Mouse (Mus musculus) heart, embryonic 14.5 days (tissue): Measurements from ENCODE around the gene 5730522E02Rik. TPM values are rescaled to one million over a fixed set of nuclear protein-coding genes. Genes with fewer than 3 reads are reported as not detected.

ENCODE experiments used
- ATAC-seq: fragments of 200-750 bp; cut with Nextera tagmentation; 2 replicates; pipeline ENCODE4 v1.8.0; 2017; ENCODE audit warnings: low read depth, moderate TSS enrichment; ENCODE audit not compliant: insufficient number of reproducible peaks, insufficient read depth, low FRiP score
- H3K27ac ChIP-seq, 2 experiments: fragments of 200-500 bp in 1 of 2; fragments of 300-500 bp in 1 of 2; sonication (generic) in 1 of 2; replicated peaks in 1 of 2; 2 replicates each; pipeline ENCODE4 v1.5.1; 2012 to 2014; ENCODE audit warnings: low read depth in 2 of 2, low read length in 2 of 2, control low read depth in 1 of 2, mild to moderate bottlenecking in 1 of 2, mixed read lengths in 1 of 2; ENCODE audit not compliant: control insufficient read depth in 1 of 2, insufficient read depth in 1 of 2
- H3K27me3 ChIP-seq: fragments of 300-500 bp; sonication (generic); 2 replicates; pipeline ENCODE4 v1.6.1; 2014; ENCODE audit warnings: mild to moderate bottlenecking, low read length, control low read depth; ENCODE audit not compliant: control insufficient read depth, insufficient read depth
- H3K36me3 ChIP-seq: fragments of 300-500 bp; sonication (generic); 2 replicates; pipeline ENCODE4 v1.6.1; 2014; ENCODE audit warnings: mild to moderate bottlenecking, control low read depth, low read length, mixed read lengths; ENCODE audit not compliant: control insufficient read depth, insufficient read depth
- H3K4me1 ChIP-seq, 2 experiments: fragments of 200-500 bp in 1 of 2; fragments of 300-500 bp in 1 of 2; sonication (generic) in 1 of 2; 2 replicates each; pipeline ENCODE4 v1.6.1; 2012 to 2014; ENCODE audit warnings: low read length in 2 of 2, control low read depth in 1 of 2, mixed read lengths in 1 of 2; ENCODE audit not compliant: control insufficient read depth in 2 of 2, insufficient read depth in 2 of 2
- H3K4me2 ChIP-seq: fragments of 300-500 bp; sonication (generic); 2 replicates; pipeline ENCODE4 v1.6.1; 2014; ENCODE audit warnings: mild to moderate bottlenecking, low read length
- H3K4me3 ChIP-seq, 2 experiments: fragments of 200-500 bp in 1 of 2; fragments of 300-500 bp in 1 of 2; sonication (generic) in 1 of 2; 2 replicates each; pipeline ENCODE4 v1.5.1; 2012 to 2014; ENCODE audit warnings: low read length in 2 of 2, mild to moderate bottlenecking in 2 of 2, control low read depth in 1 of 2, low read depth in 1 of 2, moderate library complexity in 1 of 2; ENCODE audit not compliant: control insufficient read depth in 1 of 2, insufficient read depth in 1 of 2
- H3K9ac ChIP-seq: fragments of 300-500 bp; sonication (generic); 2 replicates; pipeline ENCODE4 v1.6.1; 2014; ENCODE audit warnings: mild to moderate bottlenecking, low read length
- H3K9me3 ChIP-seq: fragments of 300-500 bp; sonication (generic); 2 replicates; pipeline ENCODE4 v1.6.1; 2016; ENCODE audit warnings: low read length, control low read depth; ENCODE audit not compliant: control insufficient read depth
- WGBS: fragments of 180-500 bp; shearing (Covaris S2); extraction: QIAGEN DNeasy Blood & Tissue Kit; methylation state at CpG from one replicate; pipeline ENCODE4 v1.1.7; 2014; 5-methylcytosine and 5-hydroxymethylcytosine counted together
- polyA plus RNA-seq: library from polyadenylated mRNA; unstranded; fragments of >200 nt; fragmentation: Nextera tagmentation; extraction: Ambion mirVana; gene quantifications from 2 replicates; pipeline ENCODE4 v1.2.1, GENCODE M21; 2014

The 5730522E02Rik gene
- polyA plus RNA-seq, 1 experiment from 2014 or later = 0.77 TPM

DNA sequence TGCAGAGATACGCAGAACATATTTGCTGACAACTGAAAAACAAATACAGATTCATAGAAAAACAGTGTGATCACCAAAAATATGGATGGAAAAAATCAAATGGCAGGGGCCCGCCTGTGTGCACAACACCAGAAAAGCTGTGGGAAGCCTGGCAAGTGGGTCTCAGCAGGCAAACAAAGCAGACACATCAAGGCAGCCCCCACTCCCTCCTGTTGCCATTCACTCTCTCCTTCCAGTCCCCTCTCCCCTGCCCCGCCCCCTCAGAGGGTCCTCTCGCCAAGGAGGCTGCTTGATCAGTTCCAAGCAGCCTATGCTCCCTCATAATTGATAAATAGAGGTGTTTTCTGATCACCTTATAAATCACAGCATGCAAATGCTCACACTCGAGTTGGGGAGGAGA is 357.5 kb downstream of the 5730522E02Rik start:
- Histone ChIP-seq H3K9me3 (no peaks in the 10 kb centered on the region), H3K4me2 (no peak overlapping the region), H3K4me1 (no peaks in the 10 kb centered on the region), H3K27me3 (no peaks in the 10 kb centered on the region), H3K4me3 (no peak overlapping the region), H3K36me3 (no peaks in the 10 kb centered on the region), H3K9ac (no peak overlapping the region), H3K27ac (no peak overlapping the region)
- ATAC-seq = no peak
- WGBS = 46% methylated on average over 5 of the region's 5 CpGs

DNA sequence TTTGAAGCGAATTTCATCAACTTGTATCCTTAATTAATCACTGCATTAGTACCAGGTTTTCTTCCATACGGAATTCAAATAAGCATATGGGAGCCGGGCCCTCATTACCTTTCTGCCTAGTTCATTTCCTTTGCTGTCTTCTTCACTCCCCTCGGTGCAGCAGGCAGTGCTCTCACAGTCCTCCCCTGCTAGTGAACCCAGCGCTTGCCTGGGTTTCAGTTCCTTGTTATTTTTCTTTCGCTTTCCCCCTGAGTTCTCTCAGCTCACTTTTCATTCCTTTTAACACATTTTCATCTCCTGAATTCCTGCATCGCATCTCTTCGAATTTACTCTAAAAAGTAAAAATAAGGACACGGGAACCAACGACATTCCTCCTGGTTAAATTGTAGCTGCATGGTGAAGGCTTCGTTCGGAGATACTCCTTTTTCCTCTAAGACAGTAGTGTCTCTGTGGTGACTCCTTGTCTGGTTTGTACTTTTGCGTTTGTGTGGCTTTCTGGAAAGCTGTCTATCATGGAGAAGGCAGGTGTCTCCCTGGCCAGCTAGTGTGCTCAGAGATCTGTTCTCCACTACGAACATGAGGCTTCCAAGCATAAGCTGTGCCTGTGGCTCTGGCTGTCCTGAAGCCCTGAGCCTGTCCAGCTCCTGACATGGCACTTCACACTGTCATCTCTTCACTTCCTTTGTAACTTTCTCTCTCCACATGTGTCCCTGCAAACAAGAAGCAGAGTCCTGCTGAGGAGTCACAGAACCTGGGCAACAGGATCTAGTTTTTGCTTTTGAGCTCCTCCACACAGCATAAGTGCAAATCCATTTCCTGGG is 361.5 kb downstream of the 5730522E02Rik start:
- 44% methylated on average over 14 of the region's 14 CpGs for WGBS
- H3K9ac ChIP-seq = peak overlapping the region; percentile 35; the same call in 1 of the 2 replicates
- peak overlapping the region; percentile 2 to 18; a peak in 2 of 4 replicates for H3K4me3 ChIP-seq

DNA sequence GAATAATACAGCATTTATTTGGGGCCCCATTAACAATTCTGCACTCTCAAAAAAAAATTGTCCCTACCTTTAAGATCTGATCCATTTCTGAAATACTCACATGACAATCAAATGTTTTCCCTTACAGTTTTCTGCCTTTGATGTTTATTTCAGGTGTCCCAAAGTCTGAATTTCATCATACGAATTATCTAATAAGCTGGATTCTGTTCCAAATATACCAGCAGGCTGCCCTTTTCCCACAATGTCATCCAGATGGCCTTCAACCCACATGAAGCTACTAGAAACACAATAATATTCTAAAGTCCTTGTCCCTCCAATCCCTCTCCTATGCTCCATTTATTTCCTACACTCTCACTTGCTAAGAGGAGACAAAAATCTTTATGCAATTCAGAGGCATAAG is 372.1 kb downstream of the 5730522E02Rik start:
- no peak for ATAC-seq

More for the DNA sequence above, 361.5 kb downstream of the 5730522E02Rik start:
- Histone ChIP-seq H3K9me3 (no peaks in the 10 kb centered on the region), H3K4me1 (no peaks in the 10 kb centered on the region), H3K27ac (no peak overlapping the region), H3K4me2 (peak overlapping the region; percentile 54), H3K36me3 (no peaks in the 10 kb centered on the region), H3K27me3 (no peaks in the 10 kb centered on the region)
- peak; percentile 69 for ATAC-seq

DNA sequence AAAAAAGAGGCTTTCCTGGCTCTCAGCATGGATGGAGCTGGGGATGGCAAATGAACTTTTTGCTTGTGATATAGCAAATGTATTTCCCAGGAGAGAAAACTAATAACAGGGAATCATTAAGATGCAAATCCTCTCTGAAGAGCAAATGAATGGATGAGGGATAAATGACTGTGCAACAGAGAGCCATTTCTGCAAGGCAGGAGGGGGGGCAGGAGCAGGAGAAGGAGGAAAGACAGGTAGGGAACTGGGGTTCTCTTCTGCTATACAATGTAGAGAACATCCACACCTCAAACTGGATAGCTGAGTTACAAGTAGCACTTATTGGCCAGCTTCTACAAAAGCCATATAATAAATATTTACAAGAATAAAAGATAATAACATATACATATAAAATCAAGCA is 390.8 kb downstream of the 5730522E02Rik start:
- H3K36me3 ChIP-seq = no peaks in the 10 kb centered on the region
- 0 out of 2 replicates have a peak, but pooled peaks cover 2% of the 10 kb centered on the region for H3K9me3 ChIP-seq
- no peak for ATAC-seq
- no peak overlapping the region for H3K4me3 ChIP-seq
- no peak overlapping the region for H3K27ac ChIP-seq
- H3K27me3 ChIP-seq = no peaks in the 10 kb centered on the region
- H3K9ac ChIP-seq = no peak overlapping the region
- no peak overlapping the region for H3K4me2 ChIP-seq
- no peaks in the 10 kb centered on the region for H3K4me1 ChIP-seq

More for the DNA sequence above, 372.1 kb downstream of the 5730522E02Rik start:
- no peak overlapping the region for H3K4me2 ChIP-seq
- no peak overlapping the region for H3K27ac ChIP-seq
- H3K27me3 ChIP-seq = no peaks in the 10 kb centered on the region
- peaks cover 0 to 4% of the 10 kb centered on the region in 2 experiments; a peak in 1 of 4 replicates for H3K4me1 ChIP-seq
- no peak overlapping the region for H3K4me3 ChIP-seq
- H3K9me3 ChIP-seq = no peaks in the 10 kb centered on the region
- WGBS = 74% methylated on average over 1 of the region's 1 CpGs
- H3K9ac ChIP-seq = no peak overlapping the region
- no peaks in the 10 kb centered on the region for H3K36me3 ChIP-seq

DNA sequence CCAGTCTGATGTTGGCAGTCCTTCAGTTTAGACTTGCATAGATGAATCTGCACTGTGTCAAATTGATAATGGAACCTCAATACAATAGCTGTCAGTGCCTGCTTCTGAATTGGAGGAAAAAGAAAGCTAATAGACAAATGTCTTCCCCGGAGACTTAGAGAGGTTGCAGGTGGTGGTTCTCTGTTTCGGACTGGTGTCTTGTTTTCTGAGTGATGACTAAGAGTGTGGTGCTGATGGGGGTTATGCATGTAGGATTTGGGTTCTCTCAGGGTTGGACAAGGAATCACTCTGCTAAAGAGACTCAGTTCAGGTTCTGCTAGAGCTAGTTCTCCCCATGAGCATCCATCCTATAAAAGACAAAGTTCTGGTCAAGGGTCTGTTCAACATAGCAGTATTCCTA is 397.1 kb downstream of the 5730522E02Rik start:
- Histone ChIP-seq H3K9ac (no peak overlapping the region), H3K27ac (no peak overlapping the region), H3K4me1 (no peaks in the 10 kb centered on the region), H3K27me3 (no peaks in the 10 kb centered on the region), H3K4me3 (no peak overlapping the region), H3K9me3 (no peaks in the 10 kb centered on the region), H3K36me3 (no peaks in the 10 kb centered on the region), H3K4me2 (no peak overlapping the region)
- ATAC-seq = no peak
- WGBS = 71% methylated on average over 2 of the region's 2 CpGs

DNA sequence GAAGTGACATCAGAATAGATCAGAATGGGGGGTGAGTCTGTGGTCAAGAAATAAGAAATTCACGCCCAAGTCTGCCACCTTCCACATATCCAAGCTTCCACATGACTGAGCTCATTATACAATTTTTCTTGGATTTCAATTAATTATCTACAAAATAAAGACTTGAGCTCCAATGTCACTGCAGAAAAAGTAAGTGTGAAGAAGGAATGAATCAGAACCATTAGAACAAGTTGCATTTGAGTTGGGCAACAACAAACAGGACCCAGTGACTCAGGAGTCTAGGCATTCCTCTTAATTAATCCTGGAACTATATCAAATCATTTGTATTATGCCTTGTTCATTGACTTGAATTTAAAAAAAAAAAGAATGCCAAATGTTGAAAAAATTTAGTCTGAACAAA is 422.9 kb downstream of the 5730522E02Rik start:
- no peak overlapping the region for H3K4me3 ChIP-seq
- WGBS = 88% methylated on average over 1 of the region's 1 CpGs
- no peak for ATAC-seq
- H3K36me3 ChIP-seq = no peaks in the 10 kb centered on the region
- H3K4me1 ChIP-seq = no peaks in the 10 kb centered on the region
- no peaks in the 10 kb centered on the region for H3K27me3 ChIP-seq
- H3K9ac ChIP-seq = no peak overlapping the region
- H3K9me3 ChIP-seq = no peaks in the 10 kb centered on the region
- H3K4me2 ChIP-seq = no peak overlapping the region
- no peak overlapping the region for H3K27ac ChIP-seq

DNA sequence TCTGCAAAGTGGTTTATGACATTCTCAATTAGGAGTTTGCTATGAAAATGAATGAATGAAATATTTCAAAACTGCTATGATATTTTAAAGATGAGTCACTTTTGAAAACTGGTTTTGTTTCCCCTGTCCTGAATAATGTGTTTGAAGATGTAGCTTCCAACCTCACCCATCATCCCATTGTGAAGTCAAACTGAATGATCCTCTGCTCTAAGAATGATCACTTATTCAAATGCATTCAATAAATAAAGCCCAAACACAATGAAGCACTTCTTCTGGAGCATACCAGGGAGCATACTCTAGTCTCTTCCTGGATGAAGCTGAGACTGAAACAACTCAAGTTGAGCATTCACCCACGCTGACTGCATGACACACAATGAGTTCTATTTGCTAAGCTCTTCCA is 438.3 kb downstream of the 5730522E02Rik start:
- Histone ChIP-seq H3K4me1 (no peaks in the 10 kb centered on the region), H3K4me3 (no peak overlapping the region), H3K9ac (no peak overlapping the region), H3K27ac (no peak overlapping the region), H3K4me2 (no peak overlapping the region), H3K9me3 (no peaks in the 10 kb centered on the region), H3K27me3 (no peaks in the 10 kb centered on the region), H3K36me3 (no peaks in the 10 kb centered on the region)
- WGBS = 70% methylated on average over 1 of the region's 1 CpGs
- no peak for ATAC-seq
